Mouse (Mus musculus): Measurements from ENCODE around the gene Calcrl.

The Calcrl gene

GRCm38 (mm10) chr2:84336331-84336730, 88.9 kb downstream of the Calcrl start:
- in situ Hi-C loops (cut with MboI, MseI): no loop called here

GRCm38 (mm10) chr2:84316185-84316805, 108.9 kb downstream of the Calcrl start:
- in situ Hi-C loops (cut with MboI, MseI): loop anchor here (10.0 kb wide), 1 partner anchor 481 kb away; no protein-coding TSS in a partner anchor

GRCm38 (mm10) chr2:84296517-84296916, 128.7 kb downstream of the Calcrl start:
- in situ Hi-C loops (cut with MboI, MseI): no loop called here

- in situ Hi-C loops (cut with MboI, MseI): no loop called here
Observed at GRCm38 (mm10) chr2:84295068-84295467, 130.1 kb downstream of the Calcrl start.

GRCm38 (mm10) chr2:84294611-84295010, 130.6 kb downstream of the Calcrl start:
- in situ Hi-C loops (cut with MboI, MseI): no loop called here

GRCm38 (mm10) chr2:84292351-84293000, 132.7 kb downstream of the Calcrl start:
- in situ Hi-C loops (cut with MboI, MseI): no loop called here

- in situ Hi-C loops (cut with MboI, MseI): no loop called here
Observed at GRCm38 (mm10) chr2:84288940-84289557, 136.2 kb downstream of the Calcrl start.

Data from T-helper 2 cell (primary cell).